Mouse (Mus musculus) liver, postnatal 0 days (tissue): ENCODE results near the gene Ripply3. TPM values are rescaled to one million over a fixed set of nuclear protein-coding genes. Genes with fewer than 3 reads are reported as not detected.

Experiments
- ATAC-seq: fragments of 200-750 bp; cut with Nextera tagmentation; 2 replicates; pipeline ENCODE4 v1.8.0; 2017; ENCODE audit warnings: mild to moderate bottlenecking, moderate library complexity
- DNase-seq: peaks from one replicate; pipeline ENCODE4 v3.0.0-alpha.2; 2016
- H3K27ac ChIP-seq: fragments of 300-500 bp; sonication (generic); 2 replicates; pipeline ENCODE4 v1.5.1; 2014; ENCODE audit warnings: antibody characterized with exemption, moderate library complexity, mild to moderate bottlenecking, low read depth
- H3K27me3 ChIP-seq: fragments of 300-500 bp; sonication (generic); 2 replicates; pipeline ENCODE4 v1.6.1; 2014; ENCODE audit warnings: low read length, control low read depth, mixed read lengths; ENCODE audit not compliant: insufficient read depth
- H3K36me3 ChIP-seq: fragments of 300-500 bp; sonication (generic); replicated peaks from 2 replicates; pipeline ENCODE4 v1.6.1; 2014; ENCODE audit warnings: mild to moderate bottlenecking, control low read depth, low read length, moderate library complexity, mixed read lengths; ENCODE audit not compliant: insufficient read depth
- H3K4me1 ChIP-seq: fragments of 300-500 bp; sonication (generic); 2 replicates; pipeline ENCODE4 v1.6.1; 2014; ENCODE audit warnings: antibody characterized with exemption, mild to moderate bottlenecking, control low read depth; ENCODE audit not compliant: insufficient read depth
- H3K4me2 ChIP-seq: fragments of 300-500 bp; sonication (generic); 2 replicates; pipeline ENCODE4 v1.6.1; 2014; ENCODE audit warnings: low read depth, mild to moderate bottlenecking, low read length, moderate library complexity, mixed read lengths
- H3K4me3 ChIP-seq: fragments of 300-500 bp; sonication (generic); 2 replicates; pipeline ENCODE4 v1.5.1; 2014; ENCODE audit warnings: low read depth, low read length
- H3K9ac ChIP-seq: fragments of 300-500 bp; sonication (generic); replicated peaks from 2 replicates; pipeline ENCODE4 v1.6.1; 2014; ENCODE audit warnings: mild to moderate bottlenecking, moderate library complexity
- H3K9me3 ChIP-seq: fragments of 300-500 bp; sonication (generic); 2 replicates; pipeline ENCODE4 v1.6.1; 2016; ENCODE audit warnings: mild to moderate bottlenecking, control low read depth, low read length, mixed read lengths
- CTCF ChIP-seq: sonication (generic); IDR thresholded peaks from 2 replicates; pipeline ENCODE4 v1.5.1; 2016; ENCODE audit warnings: antibody characterized with exemption, low read depth
- EP300 ChIP-seq: IDR thresholded peaks from 2 replicates; pipeline ENCODE4 v1.6.1; 2016; ENCODE audit warnings: antibody characterized with exemption, low read depth, mild to moderate bottlenecking
- WGBS: fragments of 180-500 bp; shearing (Covaris S2); extraction: QIAGEN DNeasy Blood & Tissue Kit; methylation state at CpG from one replicate; pipeline ENCODE4 v1.1.7; 2014; ENCODE audit not compliant: insufficient replicate concordance; 5-methylcytosine and 5-hydroxymethylcytosine counted together
- polyA plus RNA-seq: library from polyadenylated mRNA; unstranded; fragments of >200 nt; fragmentation: Nextera tagmentation; extraction: Ambion mirVana; gene quantifications from 2 replicates; pipeline ENCODE4 v1.2.1, GENCODE M21; 2015

Ripply3 gene
- 1.4 and 2.1 TPM in 2 replicates for polyA plus RNA-seq

GRCm38 (mm10) chr16:94327781-94328711 is at the start of gene Ripply3:
Ripply3 (plus strand) TSS chr16:94328420.
- Histone ChIP-seq H3K4me3 (peak within 1 kb of the TSS; percentile 63), H3K4me2 (peak within 1 kb of the TSS; percentile 95), H3K27me3 (peaks cover 24% of the 10 kb centered on the region; the same call in 1 of the 2 replicates), H3K9me3 (no peaks in the 10 kb centered on the region), H3K9ac (peak within 1 kb of the TSS; percentile 62), H3K36me3 (no peaks in the 10 kb centered on the region), H3K4me1 (peaks cover 15% of the 10 kb centered on the region; the same call in 1 of the 2 replicates), H3K27ac (peak within 1 kb of the TSS; percentile 44; the same call in 1 of the 2 replicates)
- WGBS = 2% methylated on average over 63 of the region's 63 CpGs
- ATAC-seq (peak; percentile 65), DNase-seq (peak; percentile 62)
- TF ChIP-seq CTCF = no peak
- TF ChIP-seq EP300 = no peak

- no peaks in the 10 kb centered on the region for H3K4me1 ChIP-seq
- 71% methylated on average over 3 of the region's 3 CpGs for WGBS
- H3K9ac ChIP-seq = no peak overlapping the region
- H3K27me3 ChIP-seq = no peaks in the 10 kb centered on the region
- no peak for DNase-seq
- H3K36me3 ChIP-seq = no peaks in the 10 kb centered on the region; the same call in 1 of the 2 replicates
- H3K4me3 ChIP-seq = no peak overlapping the region
- ATAC-seq = no peak
- no peak overlapping the region for H3K27ac ChIP-seq
- H3K4me2 ChIP-seq = no peak overlapping the region
- H3K9me3 ChIP-seq = no peaks in the 10 kb centered on the region
- TF ChIP-seq EP300 (no peak), CTCF (no peak)
These were observed 44.2 kb upstream of the Ripply3 start for GRCm38 (mm10) chr16:94283972-94284371.

- 61% methylated on average over 9 of the region's 9 CpGs for WGBS
These were observed 40.4 kb upstream of the Ripply3 start for GRCm38 (mm10) chr16:94287826-94288225.

GRCm38 (mm10) chr16:94289138-94290072 is 38.8 kb upstream of the Ripply3 start:
- DNase-seq = peak; percentile 40
- peak overlapping the region; percentile 74 for H3K27ac ChIP-seq
- no peaks in the 10 kb centered on the region; the same call in 1 of the 2 replicates for H3K36me3 ChIP-seq
- peak overlapping the region; percentile 68 for H3K9ac ChIP-seq
- 16% methylated on average over 30 of the region's 39 CpGs for WGBS
- peaks cover 10% of the 10 kb centered on the region for H3K4me1 ChIP-seq
- ATAC-seq = peak; percentile 23; the same call in 1 of the 2 replicates
- H3K4me3 ChIP-seq = peak overlapping the region; percentile 70
- H3K27me3 ChIP-seq = no peaks in the 10 kb centered on the region
- H3K4me2 ChIP-seq = peak overlapping the region; percentile 98
- TF ChIP-seq CTCF (no peak), EP300 (no peak)
- H3K9me3 ChIP-seq = no peaks in the 10 kb centered on the region

More at GRCm38 (mm10) chr16:94287826-94288225, 40.4 kb upstream of the Ripply3 start:
- no peak for TF ChIP-seq EP300
- TF ChIP-seq CTCF = no peak
- no peak overlapping the region for H3K27ac ChIP-seq
- H3K9me3 ChIP-seq = no peaks in the 10 kb centered on the region
- DNase-seq (no peak), ATAC-seq (no peak)
- no peak overlapping the region for H3K4me2 ChIP-seq
- peaks cover 10% of the 10 kb centered on the region for H3K4me1 ChIP-seq
- no peak overlapping the region for H3K9ac ChIP-seq
- H3K4me3 ChIP-seq = no peak overlapping the region
- H3K27me3 ChIP-seq = no peaks in the 10 kb centered on the region
- H3K36me3 ChIP-seq = no peaks in the 10 kb centered on the region; the same call in 1 of the 2 replicates

- peak overlapping the region; percentile 70 for H3K4me3 ChIP-seq
- TF ChIP-seq EP300 = no peak
- no peak for TF ChIP-seq CTCF
- peak overlapping the region; percentile 98 for H3K4me2 ChIP-seq
- DNase-seq = peak; percentile 86
- H3K4me1 ChIP-seq = peaks cover 10% of the 10 kb centered on the region
- H3K27ac ChIP-seq = peak overlapping the region; percentile 74
- H3K27me3 ChIP-seq = no peaks in the 10 kb centered on the region
- peak overlapping the region; percentile 68 for H3K9ac ChIP-seq
- no peaks in the 10 kb centered on the region for H3K36me3 ChIP-seq
- ATAC-seq = peak; percentile 90
- no peaks in the 10 kb centered on the region for H3K9me3 ChIP-seq
- 5% methylated on average over 48 of the region's 52 CpGs for WGBS
These were observed 37.9 kb upstream of the Ripply3 start for GRCm38 (mm10) chr16:94290073-94290999.
